Mouse (Mus musculus) lung, postnatal 10 days (tissue): ENCODE data around the gene Ankrd44.
A peak's percentile ranks its signal among the peaks of the same experiment; 100 is the strongest.

ENCODE experiments used
- DNase-seq: peaks from one replicate; pipeline ENCODE4 v3.0.0; 2021

Gene Ankrd44

DNA sequence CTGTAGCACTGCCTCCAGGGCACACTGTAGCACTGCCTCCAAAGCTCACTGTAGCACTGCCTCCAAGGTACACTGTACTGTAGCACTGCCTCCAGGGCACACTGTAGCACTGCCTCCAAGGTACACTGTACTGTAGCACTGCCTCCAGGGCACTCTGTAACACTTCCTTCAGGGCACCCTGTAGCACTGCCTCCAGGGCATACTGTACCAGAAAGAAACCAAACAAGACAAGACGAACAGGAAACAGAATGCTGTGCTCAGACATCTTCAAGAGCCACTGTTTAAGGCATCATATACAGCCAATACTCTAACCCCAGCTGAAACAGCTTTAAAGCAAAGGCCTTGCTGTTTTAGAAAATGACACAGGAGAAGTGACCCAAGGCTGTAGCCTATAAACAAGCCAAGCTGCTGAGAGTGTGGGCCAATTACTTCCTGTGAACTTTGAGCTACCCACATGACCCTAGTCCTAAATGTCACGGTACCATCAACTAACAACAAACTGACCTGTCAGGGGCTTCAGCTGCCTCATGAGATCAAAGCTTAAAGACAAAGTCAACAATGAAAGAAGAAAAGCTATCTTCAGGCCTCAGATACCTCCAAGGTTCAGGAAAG, 43.2 kb downstream of the Ankrd44 start:
- DNase-seq: no peak

DNA sequence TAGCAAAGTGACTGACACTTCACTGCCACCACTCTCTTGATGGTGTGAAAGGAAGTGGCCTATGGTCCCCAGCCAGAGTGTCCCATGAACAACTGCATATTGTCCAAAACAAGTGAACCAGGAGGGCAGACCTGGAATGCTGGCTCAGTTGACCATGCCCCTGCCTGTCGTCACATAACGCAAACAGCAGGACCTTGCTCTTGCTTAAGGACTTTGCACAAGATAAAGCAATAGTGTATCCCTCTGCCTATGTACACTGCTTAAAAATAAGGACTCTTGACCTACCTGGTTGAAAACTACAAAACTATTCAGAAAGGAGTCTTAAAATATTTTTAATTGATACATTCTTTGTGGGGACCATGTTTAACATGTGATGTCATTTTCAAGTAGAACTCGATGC, 44.7 kb downstream of the Ankrd44 start:
- peak; percentile 21 for DNase-seq

DNA sequence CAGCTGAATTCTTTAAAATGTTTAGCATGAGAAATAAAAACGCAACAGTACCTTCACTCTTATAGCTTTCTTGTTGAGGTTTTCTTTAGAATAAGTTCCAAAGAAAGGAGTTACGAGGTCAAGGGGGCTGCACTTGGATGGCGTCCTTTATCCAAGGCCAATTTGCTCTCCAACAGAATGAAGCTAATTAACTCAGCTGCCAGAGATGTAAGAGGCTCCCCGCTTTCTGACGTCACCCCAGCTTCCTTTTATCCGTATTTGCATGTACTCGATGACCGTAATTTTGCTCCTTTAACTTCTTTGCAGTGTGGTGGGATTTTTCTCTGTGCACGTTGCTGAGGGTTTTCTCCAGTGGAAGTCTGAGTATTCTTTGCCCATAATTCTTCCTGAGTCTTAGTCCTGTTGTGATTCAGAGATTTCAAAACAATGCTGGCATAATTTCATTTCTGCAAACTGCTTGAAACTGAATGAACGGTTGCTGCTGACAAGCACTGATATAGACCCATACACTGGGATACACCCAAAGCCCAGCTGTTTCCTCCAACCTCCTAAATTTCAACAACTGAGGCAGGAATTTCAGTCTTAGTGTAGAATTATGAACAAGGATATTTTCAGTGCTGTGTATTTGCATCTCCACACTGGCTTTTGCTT, 48.6 kb downstream of the Ankrd44 start:
- no peak for DNase-seq

DNA sequence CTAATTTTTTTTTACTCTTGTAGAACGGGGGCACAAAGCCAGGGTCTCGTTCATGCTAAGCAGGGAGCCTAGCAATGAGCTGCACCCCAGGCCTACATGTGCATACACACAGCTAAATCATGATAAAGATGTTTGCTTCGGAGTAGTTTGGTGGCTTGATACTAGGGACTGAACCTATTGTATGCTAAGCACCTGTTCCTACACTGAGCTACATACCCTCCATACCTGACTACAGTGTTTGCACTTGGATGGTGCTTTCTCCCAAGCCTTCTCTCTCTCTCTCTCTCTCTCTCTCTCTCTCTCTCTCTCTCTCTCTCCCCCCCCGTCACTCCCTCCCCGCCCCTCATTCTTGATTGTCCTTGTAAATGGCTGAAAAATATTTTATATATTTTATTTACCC, 49.2 kb downstream of the Ankrd44 start:
- no peak for DNase-seq

DNA sequence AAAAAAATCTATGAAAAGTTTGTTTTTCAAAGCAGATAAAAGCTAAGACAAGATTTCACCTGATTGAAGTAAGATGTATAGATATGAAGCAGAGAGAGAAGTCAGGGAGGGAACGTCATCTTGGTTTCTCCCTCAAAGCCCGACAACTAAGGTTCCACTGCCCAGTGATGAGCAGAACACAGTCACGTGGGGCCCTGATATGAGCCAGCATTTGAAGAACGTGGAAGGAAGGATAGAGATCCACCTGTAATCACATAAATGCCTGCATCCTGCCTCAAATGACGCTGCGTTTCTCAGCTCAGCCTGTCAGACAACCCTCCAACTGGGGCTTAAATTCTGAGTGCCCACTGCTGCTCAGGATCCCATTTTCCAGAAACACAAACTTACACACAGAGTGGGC, 52.1 kb downstream of the Ankrd44 start:
- DNase-seq: no peak

DNA sequence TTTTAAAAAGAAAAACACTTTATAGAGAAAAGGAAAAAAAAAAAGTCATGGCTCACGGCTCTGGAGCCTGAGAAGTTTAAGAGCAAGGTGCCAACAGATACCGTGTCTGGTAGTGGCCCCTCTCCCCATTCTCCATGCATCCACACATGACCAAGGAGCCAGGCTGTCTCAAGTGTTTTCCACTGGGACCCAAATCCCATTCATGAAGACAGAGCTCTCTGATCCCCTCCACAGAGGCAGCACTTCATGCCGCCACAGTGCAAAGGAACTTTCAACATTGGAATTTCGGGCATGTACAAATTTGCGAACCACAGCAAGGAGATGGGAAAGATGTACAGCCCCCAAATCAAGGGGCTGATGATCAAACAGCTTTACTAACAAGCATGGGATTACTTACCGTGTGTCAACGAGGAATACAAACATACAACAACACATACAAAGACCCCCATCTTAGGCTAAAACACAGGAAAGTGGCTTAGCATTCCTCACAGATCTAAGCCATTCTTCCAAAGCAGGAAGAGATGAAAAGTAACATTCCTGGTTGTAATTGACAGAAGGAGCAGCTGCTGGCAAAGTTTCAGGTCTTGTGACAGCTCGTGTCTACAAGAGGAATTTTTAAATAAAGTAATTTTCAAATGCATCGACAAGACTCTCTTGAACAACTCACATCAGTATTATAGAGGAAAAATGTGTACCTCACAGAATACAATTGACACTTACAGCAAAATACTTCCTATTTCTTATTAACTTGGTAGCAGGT, 53.1 kb downstream of the Ankrd44 start:
- DNase-seq: peak; percentile 26

DNA sequence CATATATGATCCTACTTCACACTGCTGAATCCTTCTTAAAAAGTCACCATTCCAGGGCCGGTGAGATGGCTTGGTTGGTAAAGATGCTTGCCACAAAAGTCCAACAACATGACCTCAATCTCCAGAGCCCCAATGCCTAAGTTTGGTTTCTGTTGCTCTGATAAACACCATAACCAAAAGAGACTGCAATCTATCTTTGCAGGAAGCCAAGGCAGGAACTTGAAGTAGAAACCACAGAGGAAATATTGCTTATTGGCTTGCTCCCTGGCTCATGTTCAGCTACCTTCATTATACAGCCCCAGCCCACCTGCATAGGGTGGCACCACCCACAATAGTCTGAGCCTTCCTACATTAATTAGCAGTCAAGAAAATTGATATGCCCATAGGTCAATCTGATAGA, 54.9 kb downstream of the Ankrd44 start:
- no peak for DNase-seq

DNA sequence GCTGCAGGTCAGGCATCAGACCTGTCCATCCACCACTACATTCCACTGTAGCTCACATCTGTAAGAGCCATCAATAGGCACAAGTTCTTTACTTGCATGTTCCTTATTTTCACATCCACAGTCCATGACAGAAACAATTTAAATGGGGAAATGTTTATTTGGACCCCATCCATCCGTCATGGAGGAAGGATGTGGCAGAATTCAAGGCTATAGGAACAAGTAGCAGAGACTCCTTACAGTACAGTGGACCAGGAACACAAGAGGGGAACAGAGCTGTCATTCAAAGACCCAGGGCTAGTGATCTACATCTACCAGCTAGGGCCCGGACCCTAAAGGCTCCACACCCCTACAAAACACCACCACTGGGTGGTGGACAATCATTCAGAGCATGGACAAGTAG, 55.6 kb downstream of the Ankrd44 start:
- DNase-seq: no peak

DNA sequence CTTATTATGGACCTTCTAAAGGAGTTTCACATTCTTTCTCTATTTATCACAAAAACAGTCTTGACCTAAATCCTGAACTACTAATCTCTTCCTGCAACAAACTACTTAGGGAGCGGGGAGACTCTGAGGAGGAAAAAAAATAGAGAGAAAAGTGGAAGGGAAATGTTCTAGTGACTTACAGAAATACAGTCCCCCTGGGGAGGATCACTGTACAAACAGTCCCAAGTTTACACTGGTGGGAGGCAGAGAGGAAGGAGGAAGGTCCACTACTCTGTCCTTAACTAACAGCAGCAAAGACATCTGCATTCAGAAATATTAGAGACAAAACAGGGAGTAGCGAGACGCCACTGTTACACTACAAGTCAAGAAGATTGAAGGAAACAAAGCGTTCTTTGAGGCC, 59.0 kb downstream of the Ankrd44 start:
- DNase-seq: no peak

DNA sequence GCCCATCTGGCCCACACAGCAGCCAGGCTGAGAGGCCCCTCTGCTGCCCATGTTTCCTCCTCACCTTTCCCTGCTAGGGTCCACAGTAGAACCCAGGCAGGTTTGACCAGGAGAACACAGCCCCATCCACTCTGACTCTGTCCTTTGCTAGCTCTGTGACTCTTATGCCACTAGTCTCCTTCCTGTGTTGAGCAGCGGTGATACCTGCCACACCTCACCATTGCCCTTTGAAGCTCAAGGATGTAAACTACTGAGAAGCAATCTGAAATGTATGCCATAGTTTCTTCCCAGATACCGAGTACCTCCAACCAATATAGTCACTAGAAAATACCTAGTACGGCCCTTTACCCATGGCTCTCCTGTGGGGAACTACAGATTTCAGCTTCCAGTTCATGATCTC, 60.1 kb downstream of the Ankrd44 start:
- no peak for DNase-seq

DNA sequence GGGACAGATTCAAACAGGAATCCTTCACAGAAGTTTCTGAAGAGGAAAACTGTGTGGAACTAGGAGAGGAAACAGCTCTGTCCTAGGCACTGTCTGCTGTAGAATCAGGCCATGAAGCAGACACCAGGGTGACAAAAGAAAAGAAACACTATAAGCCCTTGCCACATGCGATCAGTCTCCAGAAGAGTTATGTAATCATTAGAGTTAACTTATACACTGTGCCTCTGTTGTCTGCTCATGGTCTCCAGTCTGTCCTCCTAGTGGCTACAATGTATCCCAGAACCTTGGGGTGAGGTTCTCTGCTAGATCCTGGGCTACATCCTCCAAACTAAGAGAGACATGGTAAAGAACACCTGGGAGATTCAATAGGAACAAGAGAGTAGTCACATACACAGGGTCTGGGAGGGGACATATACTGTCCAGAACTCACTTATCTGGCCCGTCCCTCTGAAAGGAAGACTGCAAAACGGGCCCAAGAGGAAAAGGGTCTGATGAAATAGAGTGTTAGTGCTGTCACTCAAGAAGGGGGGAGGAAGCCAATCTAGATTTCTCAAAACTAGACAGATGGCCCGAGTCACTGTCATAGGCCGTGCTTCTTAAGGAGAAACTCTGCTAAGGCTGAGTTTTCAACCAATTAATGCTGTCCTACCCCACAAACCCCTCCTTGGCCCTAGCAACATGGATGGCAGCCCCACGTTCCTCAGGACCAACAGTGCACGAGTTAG, 61.1 kb downstream of the Ankrd44 start:
- DNase-seq: no peak

DNA sequence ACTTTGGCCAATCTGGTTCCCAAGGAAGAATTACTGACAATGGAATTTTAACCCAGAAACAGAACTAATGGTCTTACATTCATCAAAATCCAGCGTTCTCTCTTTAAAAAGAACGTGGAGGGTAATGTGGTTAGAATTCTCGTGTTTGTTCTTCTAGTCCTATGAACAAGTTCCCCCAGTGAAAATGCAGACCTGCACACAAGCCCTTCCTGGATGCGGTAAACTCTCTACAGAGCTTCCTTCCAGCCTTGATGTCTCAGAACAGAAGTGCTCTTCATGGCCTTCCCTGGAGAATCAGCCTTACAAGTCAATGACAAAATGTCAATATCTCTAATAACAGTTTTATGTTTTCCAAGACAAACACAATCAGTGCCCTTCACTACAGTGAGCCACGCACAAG, 65.8 kb downstream of the Ankrd44 start:
- no peak for DNase-seq

DNA sequence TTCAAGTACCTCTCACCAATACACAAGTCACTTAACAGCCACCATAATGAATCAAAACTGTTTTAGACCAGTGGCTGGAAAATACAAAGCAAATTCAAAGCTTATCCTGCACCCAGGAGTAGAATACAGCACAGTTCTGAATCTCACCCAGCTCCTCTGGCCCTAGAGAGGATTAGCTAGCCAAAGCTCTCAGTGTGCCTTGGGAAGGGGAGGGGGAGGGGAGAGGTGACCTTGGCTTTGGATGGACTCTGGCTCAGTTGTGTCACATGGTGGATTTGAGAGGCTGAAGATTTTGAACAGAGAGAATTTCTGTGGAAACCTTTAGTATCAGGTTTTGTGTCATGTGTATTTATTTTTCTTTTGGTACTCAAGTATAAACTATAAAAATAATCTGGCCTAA, 66.3 kb downstream of the Ankrd44 start:
- no peak for DNase-seq

DNA sequence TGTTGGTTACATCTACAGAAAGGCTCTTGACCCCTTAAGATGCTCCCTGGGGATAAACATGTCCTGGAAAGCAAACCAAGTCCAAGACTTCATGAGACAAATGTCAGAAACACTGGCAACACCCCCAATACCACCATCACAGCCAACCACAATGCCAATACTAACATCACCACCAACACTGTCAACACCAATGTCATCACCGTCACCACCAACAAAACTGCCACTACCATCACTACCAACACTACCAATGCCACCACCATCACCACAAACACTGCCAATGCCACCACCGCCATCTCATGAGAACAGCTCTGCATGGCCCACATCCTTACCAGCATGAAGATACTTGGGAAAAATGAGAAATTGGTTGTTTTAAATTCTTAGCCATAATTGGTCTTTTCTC, 67.3 kb downstream of the Ankrd44 start:
- no peak for DNase-seq

DNA sequence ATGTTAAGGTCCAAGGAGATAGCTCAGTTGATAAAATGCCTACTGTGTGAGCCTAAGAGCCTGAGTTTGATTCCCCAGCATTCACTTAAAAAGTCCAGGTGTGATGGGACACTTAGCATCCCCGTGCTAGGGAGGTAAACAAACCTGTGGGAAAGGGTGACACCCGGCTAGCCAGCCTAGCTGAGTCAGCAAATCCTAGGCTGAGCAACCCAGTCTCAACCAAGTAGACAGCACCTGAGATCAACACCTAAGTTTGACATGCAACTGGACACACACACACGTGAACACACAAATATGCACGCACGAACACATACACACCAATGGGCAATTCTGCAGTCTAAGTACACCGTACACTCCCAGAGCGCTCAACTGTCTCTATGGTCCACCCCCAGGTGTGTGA, 69.7 kb downstream of the Ankrd44 start:
- DNase-seq: no peak

DNA sequence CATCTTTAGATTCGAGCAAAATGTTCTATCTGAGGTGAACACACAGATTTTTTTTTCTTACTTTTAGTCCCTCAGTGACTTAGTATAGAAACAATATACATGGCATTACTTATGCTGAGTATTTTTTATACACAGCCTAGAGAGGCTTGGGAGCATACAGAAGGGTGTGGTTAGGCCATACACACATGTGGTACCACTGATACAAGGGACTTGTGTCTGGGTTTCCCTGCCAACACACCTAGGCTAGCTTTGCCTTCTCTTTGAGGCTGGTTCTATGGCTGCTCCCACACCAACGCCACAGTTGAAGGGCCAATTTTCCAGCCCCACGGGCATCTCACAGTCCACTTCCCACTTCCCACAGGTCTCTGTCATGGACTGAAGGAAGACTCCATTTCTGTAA, 70.2 kb downstream of the Ankrd44 start:
- no peak for DNase-seq

DNA sequence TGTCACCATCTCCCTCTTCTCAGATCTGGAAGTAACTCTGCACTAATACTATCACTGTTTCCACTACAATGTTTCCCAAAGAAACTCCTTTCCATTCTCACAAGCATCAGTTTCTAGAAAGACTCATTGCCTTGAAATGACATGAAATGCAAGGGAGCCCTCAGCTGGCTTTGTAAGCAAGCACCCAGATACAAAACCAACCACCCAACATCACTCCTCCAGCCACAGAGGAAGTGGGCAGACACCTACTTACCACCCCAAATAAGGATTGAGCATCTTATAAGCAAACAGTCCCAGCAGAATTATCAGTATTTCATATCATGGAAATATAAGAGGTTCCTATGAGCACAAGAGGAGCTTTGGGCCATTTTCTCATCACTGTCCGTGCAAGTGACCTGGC, 71.8 kb downstream of the Ankrd44 start:
- no peak for DNase-seq

DNA sequence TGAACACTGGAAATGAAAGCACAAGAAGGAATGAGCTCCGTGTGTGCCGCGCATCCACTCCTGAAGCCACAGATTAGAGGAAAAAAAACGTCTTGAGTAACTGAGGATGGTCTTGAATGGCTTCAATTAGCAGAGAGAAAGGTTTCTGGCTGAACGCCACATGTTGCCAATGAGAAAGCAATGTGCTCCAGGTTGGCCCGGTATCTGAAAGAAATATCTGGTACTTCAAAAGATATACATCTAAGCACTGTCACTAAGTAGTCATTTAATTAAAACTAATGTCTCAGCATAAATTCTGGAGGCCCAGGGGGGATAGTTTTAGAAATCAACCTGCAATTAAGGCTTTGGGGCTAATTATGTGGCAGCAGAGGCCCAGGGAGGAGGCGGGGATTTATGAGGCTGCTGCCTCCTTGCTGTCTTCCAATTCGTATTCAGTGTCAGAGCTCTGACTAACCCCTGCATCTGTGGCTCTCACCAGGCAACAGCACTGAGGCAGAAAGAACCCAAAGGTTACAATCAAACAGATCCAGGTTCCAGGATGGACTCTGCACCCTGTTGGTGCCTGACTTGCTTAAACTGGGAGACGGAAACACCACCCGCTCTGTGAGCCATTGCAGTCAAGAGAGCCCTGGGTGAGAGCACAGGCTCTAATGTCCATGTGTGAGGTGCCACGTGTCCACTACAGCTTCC, 72.7 kb downstream of the Ankrd44 start:
- DNase-seq: no peak

DNA sequence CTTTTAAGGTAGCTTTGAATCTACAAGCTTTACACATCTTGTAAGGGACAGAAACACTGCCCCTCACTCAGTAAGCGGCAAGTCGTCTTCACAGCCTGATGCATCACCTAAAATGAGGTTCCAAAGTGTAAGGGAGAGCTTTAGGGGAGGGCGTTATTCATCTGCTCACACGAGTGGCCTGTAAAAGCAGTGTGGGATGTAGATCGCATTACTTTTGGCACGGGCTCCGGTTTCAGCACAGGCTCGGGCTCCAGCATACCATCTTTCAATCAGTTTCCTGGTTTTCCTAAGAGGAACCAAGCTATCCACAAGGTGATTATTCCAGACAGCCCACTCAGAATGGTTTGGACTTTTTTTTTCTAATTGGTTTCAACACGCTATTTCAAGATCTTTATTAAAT, 74.6 kb downstream of the Ankrd44 start:
- DNase-seq: no peak

DNA sequence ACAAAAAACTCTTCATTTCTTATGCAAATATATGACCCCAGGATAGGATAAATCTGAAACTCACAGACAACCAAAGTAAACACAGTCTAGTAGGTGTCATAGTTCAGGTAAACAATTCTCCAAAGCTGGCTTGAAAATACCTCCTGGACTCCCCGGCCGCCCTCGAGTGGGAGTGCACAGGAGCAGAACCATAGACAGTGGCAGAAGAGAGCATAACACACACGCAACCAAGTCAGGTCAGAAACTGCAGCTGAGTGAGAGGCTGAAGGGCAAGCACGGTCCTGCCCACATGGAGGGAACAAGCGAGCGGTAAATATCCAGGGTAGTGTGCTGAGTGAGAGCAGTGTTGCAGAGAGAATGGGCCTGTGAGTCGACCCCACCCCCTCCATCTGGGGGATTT, 76.1 kb downstream of the Ankrd44 start:
- no peak for DNase-seq

DNA sequence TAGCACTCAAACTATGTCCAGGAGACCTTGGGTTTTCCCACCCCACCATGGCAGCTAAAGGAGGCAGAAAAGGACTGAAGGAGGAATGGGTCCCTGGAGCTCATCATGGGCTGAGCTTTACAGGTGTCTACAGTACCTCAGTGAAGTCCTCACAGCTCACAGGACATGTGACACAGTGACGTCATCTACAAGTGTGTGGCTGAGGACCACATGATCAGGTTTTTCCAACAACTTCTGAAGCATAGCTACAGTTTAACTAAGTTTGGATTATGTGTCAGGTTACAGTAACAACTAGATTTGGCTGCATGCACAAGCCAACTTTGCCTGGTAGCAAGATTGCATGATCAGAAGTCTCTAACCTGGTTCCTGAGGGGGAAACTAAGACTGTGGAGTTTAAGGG, 78.9 kb downstream of the Ankrd44 start:
- no peak for DNase-seq

DNA sequence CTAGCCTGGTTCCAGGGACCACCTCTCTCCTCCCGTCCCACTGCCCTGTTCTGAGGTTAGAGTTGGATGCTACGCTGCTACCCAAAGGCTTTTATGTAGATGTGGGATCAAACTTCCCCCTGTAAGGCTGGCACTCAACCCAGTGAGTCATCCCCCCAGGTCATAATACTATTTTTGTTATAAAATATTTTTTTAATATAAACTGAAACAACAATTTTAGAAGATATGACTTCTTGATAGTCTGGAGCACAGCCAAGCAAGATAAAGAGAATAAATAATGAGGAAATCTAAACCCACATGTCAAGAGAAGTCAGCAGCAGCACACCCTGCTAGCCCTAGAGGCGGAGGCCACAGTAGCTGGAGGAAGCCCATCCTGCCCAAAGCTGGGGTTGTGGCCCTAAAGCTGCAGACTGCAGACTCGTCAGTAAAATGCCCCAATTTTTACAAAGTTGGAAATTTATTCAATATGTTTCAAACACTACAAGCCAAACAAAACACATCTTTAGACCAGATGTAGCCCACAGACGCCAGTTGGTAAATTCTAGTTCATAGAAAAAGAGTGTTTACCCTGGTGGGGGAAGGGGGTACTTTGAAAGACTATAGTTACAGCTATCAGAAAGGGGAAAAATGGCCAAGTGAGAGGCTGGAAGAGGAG, 79.7 kb downstream of the Ankrd44 start:
- DNase-seq: no peak

DNA sequence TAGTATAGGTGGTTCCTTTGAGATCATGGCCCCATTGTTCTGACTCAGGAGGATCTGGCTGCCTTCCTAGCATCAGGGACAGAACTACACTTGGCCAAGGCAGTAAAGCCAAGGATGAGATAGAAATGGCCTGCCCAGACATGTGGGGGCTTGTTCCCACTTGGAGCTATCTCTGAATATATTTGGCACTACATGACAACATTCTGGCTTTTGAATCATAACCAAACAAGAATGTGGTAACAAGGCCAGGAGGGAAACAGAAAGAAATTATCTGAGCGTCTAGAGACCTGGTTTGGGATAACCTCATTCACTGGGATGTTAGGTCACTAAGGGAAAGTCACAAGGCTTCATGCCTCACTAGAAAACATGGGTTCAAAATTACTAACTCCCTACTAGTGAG, 81.8 kb downstream of the Ankrd44 start:
- DNase-seq: no peak
